In genomic region chr7:24610879-24611494, GRCm38 (mm10) we compare ENCODE assay signal across 8 mouse cellular contexts. TPM values are rescaled to one million over a fixed set of nuclear protein-coding genes. Genes with fewer than 3 reads are reported as not detected.
DNase-seq lines count a peak whose midpoint lies in the region; ATAC-seq and TF ChIP-seq lines count a peak whose summit lies in the region.

No protein-coding gene starts in this region.

- WGBS in forebrain, embryonic 16.5 days = under 1% methylated on average over 36 of the region's 36 CpGs
- WGBS in hindbrain, embryonic 11.5 days = under 1% methylated on average over 36 of the region's 36 CpGs
- under 1% methylated on average over 36 of the region's 36 CpGs for WGBS in limb, embryonic 10.5 days
- WGBS in midbrain, embryonic 10.5 days = under 1% methylated on average over 36 of the region's 36 CpGs
- under 1% methylated on average over 36 of the region's 36 CpGs for WGBS in small intestine, adult 2 months

- DNase-seq in CH12.LX (ENCODE audit: extremely low read depth) (peak; percentile 86), adipocyte (ENCODE audit: low spot score) (no peak)
- peak; percentile 83 for DNase-seq in hindbrain, embryonic 11.5 days (ENCODE audit: low spot score)
- DNase-seq in limb, embryonic 10.5 days (ENCODE audit: low spot score) = peak; percentile 76
- DNase-seq in midbrain, embryonic 10.5 days (ENCODE audit: low spot score) = peak; percentile 80

- no peak overlapping the region for H3K27ac ChIP-seq in CH12.LX (ENCODE audit: insufficient read depth, low read depth)
- H3K27ac ChIP-seq in bone marrow macrophage, adult 2 months (ENCODE audit: insufficient read depth, low read depth, low read length) = no peak overlapping the region
- no peak overlapping the region for H3K27ac ChIP-seq in forebrain, embryonic 16.5 days (ENCODE audit: low read length)
- no peak overlapping the region for H3K27ac ChIP-seq in hindbrain, embryonic 11.5 days (ENCODE audit: low read depth, low read length)
- H3K27ac ChIP-seq in limb, embryonic 10.5 days = no peak overlapping the region
- peak overlapping the region; percentile 23; the same call in 1 of the 2 replicates for H3K27ac ChIP-seq in midbrain, embryonic 10.5 days (replicated peaks)
- H3K27ac ChIP-seq in small intestine, adult 2 months (ENCODE audit: insufficient read depth, low read depth, low read length) = peak overlapping the region; percentile 48

- peak overlapping the region; percentile 67 to 72 (median 71) for H3K4me3 ChIP-seq in CH12.LX (replicated peaks in 1 of 3; ENCODE audit: low read depth in 2 of 3, low read length in 2 of 3, poor library complexity in 1 of 3)
- H3K4me3 ChIP-seq in bone marrow macrophage, adult 2 months (ENCODE audit: insufficient read depth, low read length) = peak overlapping the region; percentile 70
- peak overlapping the region; percentile 33 for H3K4me3 ChIP-seq in forebrain, embryonic 16.5 days (replicated peaks; ENCODE audit: low read length)
- peak overlapping the region; percentile 30 for H3K4me3 ChIP-seq in hindbrain, embryonic 11.5 days (ENCODE audit: low read depth, low read length)
- H3K4me3 ChIP-seq in limb, embryonic 10.5 days = peak overlapping the region; percentile 51
- peak overlapping the region; percentile 54 for H3K4me3 ChIP-seq in midbrain, embryonic 10.5 days
- peak overlapping the region; percentile 71 for H3K4me3 ChIP-seq in small intestine, adult 2 months (ENCODE audit: low read depth, low read length)

- no peak for TF ChIP-seq EP300 in CH12.LX (IDR thresholded peaks at IDR 0.05; ENCODE audit: low read length)

- no peaks in the 10 kb centered on the region for H3K27me3 ChIP-seq in CH12.LX (replicated peaks)
- H3K27me3 ChIP-seq in forebrain, embryonic 16.5 days (replicated peaks; ENCODE audit: control insufficient read depth, insufficient read depth, low read length) = peaks cover 38% of the 10 kb centered on the region
- peaks cover 41% of the 10 kb centered on the region for H3K27me3 ChIP-seq in hindbrain, embryonic 11.5 days (ENCODE audit: control insufficient read depth, insufficient read depth, low read length)
- peaks cover 67% of the 10 kb centered on the region for H3K27me3 ChIP-seq in limb, embryonic 10.5 days (ENCODE audit: low read depth, poor library complexity, severe bottlenecking)
- peaks cover 75% of the 10 kb centered on the region for H3K27me3 ChIP-seq in midbrain, embryonic 10.5 days (ENCODE audit: low read depth, poor library complexity, severe bottlenecking)
- no peaks in the 10 kb centered on the region for H3K27me3 ChIP-seq in small intestine, adult 2 months (ENCODE audit: control insufficient read depth, insufficient read depth, low read length)

- ATAC-seq in forebrain, embryonic 16.5 days = no peak; the same call in 1 of the 2 replicates
- peak; percentile 64 for ATAC-seq in hindbrain, embryonic 11.5 days (ENCODE audit: low FRiP score)

- TF ChIP-seq CTCF in CH12.LX (conservative IDR thresholded peaks at IDR 0.05 in 1 of 2, IDR thresholded peaks at IDR 0.05 in 1 of 2; ENCODE audit: low read depth in 2 of 2, low read length in 2 of 2) = no peak
- TF ChIP-seq CTCF in bone marrow macrophage, adult 2 months (IDR thresholded peaks at IDR 0.05; ENCODE audit: low read depth, low read length) = no peak
- TF ChIP-seq CTCF in small intestine, adult 2 months (IDR thresholded peaks at IDR 0.05; ENCODE audit: extremely low read depth, insufficient read length, insufficient replicate concordance, low read depth, low read length) = no peak

- peak overlapping the region; percentile 98 for H3K4me2 ChIP-seq in CH12.LX (ENCODE audit: insufficient read depth, low read depth, poor library complexity, severe bottlenecking)
- H3K4me2 ChIP-seq in forebrain, embryonic 16.5 days (ENCODE audit: low read length) = peak overlapping the region; percentile 49
- H3K4me2 ChIP-seq in hindbrain, embryonic 11.5 days (replicated peaks; ENCODE audit: low read depth, low read length) = peak overlapping the region; percentile 44

- H3K4me1 ChIP-seq in CH12.LX (ENCODE audit: control insufficient read depth in 1 of 2, insufficient read depth in 2 of 2) = peaks cover 7 to 32% of the 10 kb centered on the region in 2 experiments
- H3K4me1 ChIP-seq in bone marrow macrophage, adult 2 months (ENCODE audit: control insufficient read depth, insufficient read depth, low read length) = peaks cover 4% of the 10 kb centered on the region
- H3K4me1 ChIP-seq in forebrain, embryonic 16.5 days (replicated peaks; ENCODE audit: control insufficient read depth, insufficient read depth, low read length) = peaks cover 16% of the 10 kb centered on the region
- H3K4me1 ChIP-seq in hindbrain, embryonic 11.5 days (replicated peaks; ENCODE audit: control insufficient read depth, insufficient read depth, low read length) = peaks cover 6% of the 10 kb centered on the region
- peaks cover 25% of the 10 kb centered on the region for H3K4me1 ChIP-seq in limb, embryonic 10.5 days
- H3K4me1 ChIP-seq in midbrain, embryonic 10.5 days = peaks cover 30% of the 10 kb centered on the region
- H3K4me1 ChIP-seq in small intestine, adult 2 months (ENCODE audit: control insufficient read depth, insufficient read depth, insufficient read length, low read length) = peaks cover 14% of the 10 kb centered on the region

- peak; percentile 68 for TF ChIP-seq POLR2A in CH12.LX (IDR thresholded peaks at IDR 0.05; ENCODE audit: low read depth, low read length)
- TF ChIP-seq POLR2A in bone marrow macrophage, adult 2 months (IDR thresholded peaks at IDR 0.05; ENCODE audit: borderline replicate concordance, low read depth, low read length) = no peak
- peak; percentile 94; the same call in 1 of the 2 replicates for TF ChIP-seq POLR2A in small intestine, adult 2 months (IDR thresholded peaks at IDR 0.05; ENCODE audit: low read depth, low read length)

- H3K9me3 ChIP-seq in CH12.LX (replicated peaks; ENCODE audit: low read length) = no peaks in the 10 kb centered on the region
- H3K9me3 ChIP-seq in forebrain, embryonic 16.5 days (ENCODE audit: control insufficient read depth, low read length) = no peaks in the 10 kb centered on the region
- no peaks in the 10 kb centered on the region for H3K9me3 ChIP-seq in hindbrain, embryonic 11.5 days (ENCODE audit: control insufficient read depth, low read length)
- no peaks in the 10 kb centered on the region for H3K9me3 ChIP-seq in limb, embryonic 10.5 days (replicated peaks)
- H3K9me3 ChIP-seq in midbrain, embryonic 10.5 days (replicated peaks) = 0 out of 2 replicates have a peak, but pooled peaks cover 4% of the 10 kb centered on the region

- no peaks in the 10 kb centered on the region for H3K79me2 ChIP-seq in CH12.LX (replicated peaks; ENCODE audit: control insufficient read depth, extremely low read depth, insufficient read depth, poor library complexity, severe bottlenecking)

- in situ Hi-C loops in CH12.LX (cut with MboI; ENCODE audit: low pct_ligation_motif_present, low pct_unique_long_range_greater_than_20kb, low sequenced_read_pairs) = no loop called here

- TF ChIP-seq RAD21 in CH12.LX (IDR thresholded peaks at IDR 0.05; ENCODE audit: low read depth, low read length) = no peak

- H3K9ac ChIP-seq in CH12.LX (ENCODE audit: insufficient read depth, low read depth) = peak overlapping the region; percentile 81
- H3K9ac ChIP-seq in forebrain, embryonic 16.5 days (replicated peaks; ENCODE audit: low read depth, low read length) = no peak overlapping the region
- H3K9ac ChIP-seq in hindbrain, embryonic 11.5 days (ENCODE audit: low read depth, low read length) = no peak overlapping the region

- H3K36me3 ChIP-seq in CH12.LX (replicated peaks in 1 of 2; ENCODE audit: control insufficient read depth in 1 of 2, insufficient read depth in 1 of 2, low read length in 1 of 2) = peaks cover 0 to 31% of the 10 kb centered on the region in 2 experiments
- H3K36me3 ChIP-seq in forebrain, embryonic 16.5 days (ENCODE audit: control insufficient read depth, insufficient read depth) = no peaks in the 10 kb centered on the region
- no peaks in the 10 kb centered on the region for H3K36me3 ChIP-seq in hindbrain, embryonic 11.5 days (ENCODE audit: control insufficient read depth, insufficient read depth, low read length)
- peaks cover 12% of the 10 kb centered on the region; the same call in 1 of the 2 replicates for H3K36me3 ChIP-seq in limb, embryonic 10.5 days
- H3K36me3 ChIP-seq in midbrain, embryonic 10.5 days = peaks cover 6% of the 10 kb centered on the region; the same call in 1 of the 2 replicates
- H3K36me3 ChIP-seq in small intestine, adult 2 months (ENCODE audit: control insufficient read depth, insufficient read depth, low read length) = 0 out of 2 replicates have a peak, but pooled peaks cover 1% of the 10 kb centered on the region

- dilution Hi-C loops in CH12.LX (cut with MboI; ENCODE audit: extremely low pct_ligation_motif_present, extremely low pct_unique_long_range_greater_than_20kb, low sequenced_read_pairs) = no loop called here

RNA-seq across cellular contexts. Expression of gene Phldb3, which starts 0.4 kb away (rescaled TPM):
- total RNA-seq in CH12.LX (2012; rRNA removed) = 3.1 and 3.5 TPM in 2 replicates
- total RNA-seq in CH12.LX (2014; rRNA removed) = 0.89 and 1.1 TPM in 2 replicates
- 3.5 and 3.6 TPM in 2 replicates for polyA plus RNA-seq in CH12.LX (2012; ENCODE audit: insufficient read length, low read depth)
- polyA plus RNA-seq in bone marrow macrophage, adult 2 months (2012; ENCODE audit: insufficient read depth, insufficient read length, missing spikeins) = 7.2 and 7.6 TPM in 2 replicates
- not detected in 2 replicates for polyA plus RNA-seq in forebrain, embryonic 16.5 days (2015; fragmentation: Nextera tagmentation; extraction: Ambion mirVana)
- polyA plus RNA-seq in hindbrain, embryonic 11.5 days (2014; fragmentation: Nextera tagmentation; extraction: Ambion mirVana) = 0.09 TPM in 1 of 2 replicates, not detected in the other
- 0.09 and 0.14 TPM in 2 replicates for polyA plus RNA-seq in limb, embryonic 10.5 days (2016; fragmentation: Nextera tagmentation; extraction: Ambion mirVana)
- polyA plus RNA-seq in midbrain, embryonic 10.5 days (2016; fragmentation: Nextera tagmentation; extraction: Ambion mirVana) = 0.05 TPM in 1 of 2 replicates, not detected in the other
- polyA plus RNA-seq in small intestine, adult 2 months (2012; rRNA removed) = 2.3 and 7.5 TPM in 2 replicates

RNA-seq across cellular contexts. Expression of gene Zfp575, which starts 23.5 kb away (rescaled TPM):
- total RNA-seq in CH12.LX (2012; rRNA removed) (0.46 and 0.81 TPM in 2 replicates), CH12.LX (2014; rRNA removed) (0.09 TPM in 1 of 2 replicates, not detected in the other)
- polyA plus RNA-seq in CH12.LX (2012; ENCODE audit: insufficient read length, low read depth) = 0.14 and 0.20 TPM in 2 replicates
- polyA plus RNA-seq in bone marrow macrophage, adult 2 months (2012; ENCODE audit: insufficient read depth, insufficient read length, missing spikeins) = not detected in 2 replicates
- polyA plus RNA-seq in forebrain, embryonic 16.5 days (2015; fragmentation: Nextera tagmentation; extraction: Ambion mirVana) = 9.9 and 11.7 TPM in 2 replicates
- polyA plus RNA-seq in hindbrain, embryonic 11.5 days (2014; fragmentation: Nextera tagmentation; extraction: Ambion mirVana) = 0.93 and 1.2 TPM in 2 replicates
- polyA plus RNA-seq in limb, embryonic 10.5 days (2016; fragmentation: Nextera tagmentation; extraction: Ambion mirVana) = 1.6 and 2.6 TPM in 2 replicates
- 1.4 and 2.1 TPM in 2 replicates for polyA plus RNA-seq in midbrain, embryonic 10.5 days (2016; fragmentation: Nextera tagmentation; extraction: Ambion mirVana)
- polyA plus RNA-seq in small intestine, adult 2 months (2012; rRNA removed) = 0.62 and 0.79 TPM in 2 replicates

RNA-seq across cellular contexts. Expression of gene Ethe1, which starts 23.6 kb away (rescaled TPM):
- total RNA-seq in CH12.LX (2012; rRNA removed) (18.6 and 24.1 TPM in 2 replicates), CH12.LX (2014; rRNA removed) (25.0 and 32.0 TPM in 2 replicates)
- 16.5 and 22.8 TPM in 2 replicates for polyA plus RNA-seq in CH12.LX (2012; ENCODE audit: insufficient read length, low read depth)
- 18.2 and 18.5 TPM in 2 replicates for polyA plus RNA-seq in bone marrow macrophage, adult 2 months (2012; ENCODE audit: insufficient read depth, insufficient read length, missing spikeins)
- 19.8 and 23.3 TPM in 2 replicates for polyA plus RNA-seq in forebrain, embryonic 16.5 days (2015; fragmentation: Nextera tagmentation; extraction: Ambion mirVana)
- polyA plus RNA-seq in hindbrain, embryonic 11.5 days (2014; fragmentation: Nextera tagmentation; extraction: Ambion mirVana) = 19.8 and 20.6 TPM in 2 replicates
- polyA plus RNA-seq in limb, embryonic 10.5 days (2016; fragmentation: Nextera tagmentation; extraction: Ambion mirVana) = 27.1 and 31.9 TPM in 2 replicates
- 22.8 and 24.1 TPM in 2 replicates for polyA plus RNA-seq in midbrain, embryonic 10.5 days (2016; fragmentation: Nextera tagmentation; extraction: Ambion mirVana)
- polyA plus RNA-seq in small intestine, adult 2 months (2012; rRNA removed) = 44.2 and 47.3 TPM in 2 replicates

RNA-seq across cellular contexts. Expression of gene Lypd3, which starts 25.4 kb away (rescaled TPM):
- not detected in 2 replicates for total RNA-seq in CH12.LX (2012; rRNA removed)
- not detected in 2 replicates for total RNA-seq in CH12.LX (2014; rRNA removed)
- not detected in 2 replicates for polyA plus RNA-seq in CH12.LX (2012; ENCODE audit: insufficient read length, low read depth)
- not detected in 2 replicates for polyA plus RNA-seq in bone marrow macrophage, adult 2 months (2012; ENCODE audit: insufficient read depth, insufficient read length, missing spikeins)
- polyA plus RNA-seq in forebrain, embryonic 16.5 days (2015; fragmentation: Nextera tagmentation; extraction: Ambion mirVana) = 0.29 and 0.58 TPM in 2 replicates
- polyA plus RNA-seq in hindbrain, embryonic 11.5 days (2014; fragmentation: Nextera tagmentation; extraction: Ambion mirVana) = 0.73 and 1.6 TPM in 2 replicates
- 1.5 and 2.2 TPM in 2 replicates for polyA plus RNA-seq in limb, embryonic 10.5 days (2016; fragmentation: Nextera tagmentation; extraction: Ambion mirVana)
- 0.32 and 0.36 TPM in 2 replicates for polyA plus RNA-seq in midbrain, embryonic 10.5 days (2016; fragmentation: Nextera tagmentation; extraction: Ambion mirVana)
- 0.42 and 0.70 TPM in 2 replicates for polyA plus RNA-seq in small intestine, adult 2 months (2012; rRNA removed)

Comparison
In these comparisons a context has a peak if more than half of its experiments do, and no peak if none do; other contexts are left out.
1. H3K27ac ChIP-seq: peak in midbrain, embryonic 10.5 days (single experiment) and small intestine, adult 2 months (single experiment); none in CH12.LX (single experiment), bone marrow macrophage, adult 2 months (single experiment), forebrain, embryonic 16.5 days (single experiment), hindbrain, embryonic 11.5 days (single experiment) and limb, embryonic 10.5 days (single experiment).
2. H3K4me2 ChIP-seq: peak in every context shown above with its lines; median percentile 98 in CH12.LX; 49 in forebrain, embryonic 16.5 days; 44 in hindbrain, embryonic 11.5 days.
3. Peak in every context shown above with its lines, with median percentiles within 50 percentile points of each other: H3K4me3 ChIP-seq.